Mouse (Mus musculus): ENCODE data around the gene Eef1a1.
A peak's percentile ranks its signal among the peaks of the same experiment; 100 is the strongest.

Eef1a1 gene

DNA sequence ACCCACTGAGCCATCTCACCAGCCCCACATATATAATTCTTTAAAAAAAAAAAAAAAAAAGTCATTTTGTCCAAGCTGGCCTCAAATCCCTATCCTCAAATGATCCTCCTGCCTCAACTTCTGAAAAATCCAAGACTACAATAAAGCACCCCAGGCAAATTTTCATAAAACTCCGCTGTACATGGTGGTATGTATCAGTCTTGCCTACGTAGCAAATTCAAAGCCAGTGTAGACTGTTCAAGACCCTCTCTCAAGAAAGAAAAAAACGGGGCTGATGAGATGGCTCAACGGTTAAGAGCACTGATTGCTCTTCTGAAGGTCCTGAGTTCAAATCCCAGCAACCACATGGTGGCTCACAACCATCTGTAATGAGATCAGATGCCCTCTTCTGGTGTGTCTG lies 13.1 kb downstream of the Eef1a1 start:
- no peak for DNase-seq (ENCODE audit: low spot score)

GRCm38 (mm10) chr9:78475383-78475780 lies 13.6 kb downstream of the Eef1a1 start:
- no peak for DNase-seq (ENCODE audit: low spot score)

DNA sequence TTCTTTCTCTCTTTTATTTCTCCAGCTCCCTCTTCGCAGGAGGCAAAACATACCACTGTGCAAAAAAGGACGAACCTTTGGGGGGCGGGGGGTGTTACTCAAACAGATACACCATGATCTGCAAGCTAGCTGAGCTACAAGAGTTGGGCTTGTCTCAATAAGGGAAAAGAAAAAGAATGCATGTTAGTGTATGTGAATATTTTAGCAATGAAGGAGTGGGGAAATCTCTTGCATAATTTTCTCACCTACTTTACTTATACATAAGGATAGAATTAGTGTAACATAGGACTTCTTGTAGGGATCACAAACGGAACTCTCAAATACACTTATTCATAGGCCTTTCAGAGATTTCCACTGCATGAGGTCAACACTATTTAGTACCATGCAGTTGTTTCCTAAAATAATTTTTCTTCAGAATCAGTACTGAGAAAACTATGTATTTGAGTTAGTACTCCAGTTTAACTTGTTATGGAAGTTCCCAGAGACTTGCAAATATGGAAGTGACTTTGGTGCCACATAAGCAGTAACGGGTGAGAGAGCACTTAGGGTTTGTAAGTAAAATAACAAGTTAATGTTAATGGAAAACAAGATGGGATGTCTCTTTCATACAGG lies 14.1 kb downstream of the Eef1a1 start:
- no peak for DNase-seq (ENCODE audit: low spot score)

- DNase-seq (ENCODE audit: low spot score), result no peak
Measured at GRCm38 (mm10) chr9:78474270-78474669, 14.7 kb downstream of the Eef1a1 start.

- DNase-seq (ENCODE audit: low spot score), result no peak
Measured at GRCm38 (mm10) chr9:78473588-78473987, 15.4 kb downstream of the Eef1a1 start.

DNA sequence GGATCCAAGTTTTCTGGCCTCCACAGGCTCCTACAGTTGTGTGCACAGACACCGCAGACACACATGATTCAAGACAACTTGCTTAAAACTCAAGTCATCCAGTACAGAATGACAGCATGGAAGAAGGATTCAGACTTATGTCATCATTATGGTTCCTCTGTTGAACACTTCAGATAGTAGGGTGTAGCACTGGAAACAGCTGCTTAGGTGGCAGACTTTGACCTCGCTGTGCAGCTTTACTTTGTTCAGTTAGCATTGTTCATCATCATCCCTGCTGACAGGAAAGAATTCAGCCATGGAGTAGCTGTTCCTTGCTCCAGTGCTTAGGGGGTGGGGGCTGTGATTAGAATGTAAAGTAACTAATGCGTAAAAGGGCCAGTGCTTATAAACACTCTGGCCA lies 23.2 kb downstream of the Eef1a1 start:
- no peak for DNase-seq (ENCODE audit: low spot score)

DNA sequence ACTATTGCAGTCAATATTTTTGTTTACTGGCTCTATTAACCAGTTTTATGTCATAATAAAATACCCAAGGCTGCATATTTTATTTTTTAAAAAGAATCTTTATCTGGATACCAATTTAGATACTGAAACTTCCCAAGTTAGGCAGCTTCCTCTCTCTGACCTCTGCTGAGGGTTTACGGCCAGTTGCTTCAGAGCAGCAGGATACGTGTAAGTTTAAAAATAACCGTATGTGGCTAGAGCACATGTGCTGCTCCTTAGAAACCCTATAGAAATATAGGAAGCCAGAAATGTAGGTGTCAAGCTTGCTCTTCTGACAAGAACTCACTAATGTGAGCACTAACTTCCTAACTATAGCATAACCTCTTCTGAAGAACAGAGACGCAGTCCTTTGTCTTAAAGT lies 25.6 kb downstream of the Eef1a1 start:
- no peak for DNase-seq (ENCODE audit: low spot score)

DNA sequence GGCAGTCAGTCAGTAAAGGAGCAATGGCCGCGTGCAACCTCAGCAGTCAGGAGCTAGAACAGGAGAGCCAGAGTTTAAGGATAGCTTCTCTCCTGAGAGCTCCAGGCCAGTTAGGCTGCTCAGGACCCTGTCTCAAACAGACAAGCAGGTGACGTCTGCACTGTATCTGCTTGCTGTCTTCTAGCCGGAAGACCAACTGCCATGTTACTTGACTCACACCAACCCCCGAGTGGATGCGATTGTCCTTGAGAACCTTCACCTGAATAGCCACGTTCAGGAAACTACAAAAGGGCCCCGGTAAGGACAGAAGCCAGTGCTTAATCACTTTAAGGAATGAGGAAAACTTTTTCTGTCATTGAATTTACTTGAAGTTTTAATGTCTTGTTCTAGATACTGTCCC lies 31.9 kb downstream of the Eef1a1 start:
- DNase-seq (ENCODE audit: low spot score), result no peak

GRCm38 (mm10) chr9:78451382-78451781 lies 37.6 kb downstream of the Eef1a1 start:
- no peak for DNase-seq (ENCODE audit: low spot score)

DNA sequence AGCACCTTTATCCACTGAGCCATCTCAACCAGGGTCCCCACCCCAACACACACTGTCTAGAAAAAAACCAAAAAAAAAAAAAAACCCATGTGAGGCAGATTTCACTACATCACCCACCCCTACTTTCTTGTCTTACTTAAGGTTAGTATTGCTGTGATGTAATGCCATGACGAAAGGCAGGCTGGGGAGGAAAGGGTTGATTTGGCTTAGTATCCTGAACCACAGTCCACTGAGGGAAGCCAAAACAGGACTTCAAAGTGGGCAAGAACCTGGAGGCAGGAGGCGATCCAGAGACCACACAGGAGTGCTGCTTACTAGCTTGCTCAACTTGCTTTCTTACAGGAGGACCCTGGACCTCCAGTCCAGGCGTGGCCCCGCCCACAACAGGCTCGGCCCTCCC lies 38.5 kb downstream of the Eef1a1 start:
- no peak for DNase-seq (ENCODE audit: low spot score)

GRCm38 (mm10) chr9:78447973-78448873 lies 40.7 kb downstream of the Eef1a1 start, which contains the start of the genes Mto1 and Gm17324:
Gene Mto1, plus strand, starts transcription at chr9:78448208.
Gene Gm17324, minus strand, starts transcription at chr9:78448786.
- peak; percentile 88 for DNase-seq (ENCODE audit: low spot score)

DNA sequence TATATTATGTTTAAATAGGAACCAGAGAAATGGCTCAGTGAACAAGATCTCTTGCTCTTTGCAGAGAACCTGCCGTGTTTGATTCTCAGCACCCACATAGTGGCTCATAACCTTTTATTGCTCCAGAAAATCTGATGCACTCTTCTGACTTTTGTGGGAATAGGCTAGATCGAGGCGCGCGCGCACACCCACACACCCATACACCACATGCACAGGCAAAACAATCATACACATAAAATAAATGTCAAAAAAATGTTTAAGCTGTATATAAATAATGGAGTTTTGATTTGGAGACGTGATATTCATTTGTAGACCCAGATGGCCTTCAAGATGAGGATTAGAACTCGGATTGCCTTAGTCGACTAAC lies 41.4 kb downstream of the Eef1a1 start:
- no peak for DNase-seq (ENCODE audit: low spot score)

GRCm38 (mm10) chr9:78442579-78443392 lies 46.2 kb downstream of the Eef1a1 start, which contains the start of gene Cgas:
Gene Cgas, minus strand, starts transcription at chr9:78443237.
- DNase-seq (ENCODE audit: low spot score), result peak; percentile 73

- DNase-seq (ENCODE audit: low spot score), result no peak
Measured at GRCm38 (mm10) chr9:78442237-78442578, 46.7 kb downstream of the Eef1a1 start.

DNA sequence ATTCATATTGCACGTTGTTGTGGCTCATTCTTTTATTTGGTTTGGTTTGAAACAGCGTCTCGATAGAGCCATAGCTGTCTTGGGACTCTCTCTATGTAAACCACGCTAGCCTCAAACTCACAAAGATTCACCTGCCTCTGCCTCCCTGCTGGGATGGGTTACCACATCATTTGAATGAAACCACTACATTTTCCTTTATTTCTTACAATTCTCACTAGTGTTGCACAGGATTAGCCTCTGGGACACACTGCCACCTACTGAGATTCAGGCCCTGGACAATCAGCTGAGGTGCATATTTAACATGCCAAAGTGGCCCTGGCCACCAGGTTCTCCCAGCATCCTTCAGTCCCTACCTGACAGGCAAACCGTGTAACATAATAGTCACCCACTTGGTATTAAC lies 49.5 kb downstream of the Eef1a1 start:
- DNase-seq (ENCODE audit: low spot score), result no peak

DNA sequence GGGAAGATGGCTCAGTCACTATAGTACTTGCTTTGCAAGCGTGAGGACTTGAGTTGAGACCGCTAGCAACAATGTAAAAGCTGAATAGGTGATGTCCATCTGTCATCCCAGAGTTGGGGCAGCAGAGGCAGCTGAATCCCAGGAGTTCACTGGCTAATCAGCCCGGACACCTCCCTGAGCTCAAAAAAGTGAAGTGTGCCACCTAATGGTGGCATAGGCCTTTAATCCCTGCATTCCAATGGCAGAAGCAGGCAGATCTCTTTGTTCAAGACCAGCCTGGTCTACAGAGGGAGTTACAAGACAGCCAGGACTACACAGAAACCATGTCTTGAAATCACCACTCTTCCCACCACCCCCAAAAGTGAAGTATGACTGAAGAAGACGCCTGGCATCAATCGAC lies 56.5 kb downstream of the Eef1a1 start:
- DNase-seq (ENCODE audit: low spot score), result no peak

- no peak for DNase-seq (ENCODE audit: low spot score)
Measured at GRCm38 (mm10) chr9:78430486-78430885, 58.5 kb downstream of the Eef1a1 start.

- DNase-seq (ENCODE audit: low spot score), result no peak
Measured at GRCm38 (mm10) chr9:78429551-78429950, 59.4 kb downstream of the Eef1a1 start.

GRCm38 (mm10) chr9:78428870-78429432 lies 60.0 kb downstream of the Eef1a1 start:
- no peak for DNase-seq (ENCODE audit: low spot score)
